Mouse (Mus musculus) kidney, adult 2 months (tissue): ENCODE measurements around the gene Txndc5.

Source experiments
- CTCF ChIP-seq: fragments of 200-500 bp; conservative IDR thresholded peaks from 2 replicates; pipeline ENCODE4 v1.5.1; 2011; ENCODE audit warnings: low read depth, mild to moderate bottlenecking, control low read depth, low read length, moderate library complexity, mixed read lengths; ENCODE audit not compliant: insufficient read depth, insufficient read length
- POLR2A ChIP-seq: fragments of 200-500 bp; IDR thresholded peaks from one replicate; pipeline ENCODE4 v1.6.1; 2011; ENCODE audit warnings: low read depth, low read length, control low read depth

- TF ChIP-seq CTCF: no peak
- TF ChIP-seq POLR2A: no peak
Measured at GRCm38 (mm10) chr13:38520299-38520698, 8.3 kb downstream of the Txndc5 start.
